Mouse (Mus musculus) forebrain, embryonic 10.5 days (tissue): ENCODE measurements at regions not wholly inside any gene's neighbourhood (a gene's known extent, or its start where the extent isn't known, plus 50 kb on each side); places are given as distances from the start of the nearest gene placed in this dataset.

ENCODE experiments used
- DNase-seq: peaks from one replicate; pipeline ENCODE4 v3.0.0-alpha.2; 2017; ENCODE audit warnings: low spot score; ENCODE audit errors: extremely low spot score
- H3K27ac ChIP-seq: fragments of 300-500 bp; sonication (generic); 2 replicates; pipeline ENCODE4 v1.5.1; 2016; ENCODE audit warnings: mild to moderate bottlenecking
- H3K27me3 ChIP-seq: fragments of 300-500 bp; sonication (generic); 2 replicates; pipeline ENCODE4 v1.6.1; 2016; ENCODE audit warnings: mild to moderate bottlenecking; ENCODE audit not compliant: poor library complexity, severe bottlenecking
- H3K36me3 ChIP-seq: fragments of 300-500 bp; sonication (generic); replicated peaks from 2 replicates; pipeline ENCODE4 v1.6.1; 2016; ENCODE audit warnings: mild to moderate bottlenecking, moderate library complexity
- H3K4me1 ChIP-seq: fragments of 300-500 bp; sonication (generic); 2 replicates; pipeline ENCODE4 v1.6.1; 2016
- H3K4me3 ChIP-seq: fragments of 300-500 bp; sonication (generic); 2 replicates; pipeline ENCODE4 v1.5.1; 2016; ENCODE audit warnings: mild to moderate bottlenecking, moderate library complexity
- H3K9me3 ChIP-seq: fragments of 300-500 bp; sonication (generic); 2 replicates; pipeline ENCODE4 v1.6.1; 2016; ENCODE audit warnings: mild to moderate bottlenecking, moderate library complexity
- WGBS: fragments of 180-500 bp; shearing (Covaris S2); methylation state at CpG from one replicate; pipeline ENCODE4 v1.1.7; 2016; 5-methylcytosine and 5-hydroxymethylcytosine counted together

DNA sequence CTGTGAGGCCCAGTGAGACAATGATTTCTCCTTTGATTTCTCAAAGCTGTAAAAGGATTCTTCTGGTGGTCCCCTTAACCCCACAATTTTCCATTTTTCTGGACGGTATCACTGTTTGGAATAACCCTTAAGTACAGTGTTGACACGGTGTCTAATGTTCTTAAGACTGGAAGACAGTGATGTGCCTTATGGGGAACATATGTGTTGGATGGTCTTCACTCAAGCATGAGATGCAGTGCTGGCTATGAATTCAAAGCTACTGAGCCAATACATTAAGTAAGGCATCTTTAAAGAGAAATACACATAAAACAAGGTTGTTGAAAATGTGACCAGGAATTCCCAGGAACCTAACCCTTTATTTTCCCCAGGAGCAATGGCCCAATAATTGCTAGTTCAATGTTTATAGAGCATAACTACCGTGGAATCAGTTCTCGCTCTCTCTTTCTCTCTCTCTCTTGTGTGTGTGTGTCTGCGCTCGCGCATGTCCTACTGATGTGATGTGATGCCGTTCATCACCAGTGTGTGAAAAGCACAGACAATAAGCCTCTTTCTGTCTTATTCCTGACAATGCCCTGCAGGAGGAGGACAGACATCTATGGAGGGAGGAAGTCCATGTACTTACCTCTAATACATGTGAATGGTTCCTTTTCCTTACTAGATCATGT lies 125.4 kb upstream of the Peli1 start:
- 89% methylated on average over 8 of the region's 8 CpGs for WGBS
- H3K4me1 ChIP-seq = peaks cover 23% of the 10 kb centered on the region
- no peak overlapping the region for H3K4me3 ChIP-seq

DNA sequence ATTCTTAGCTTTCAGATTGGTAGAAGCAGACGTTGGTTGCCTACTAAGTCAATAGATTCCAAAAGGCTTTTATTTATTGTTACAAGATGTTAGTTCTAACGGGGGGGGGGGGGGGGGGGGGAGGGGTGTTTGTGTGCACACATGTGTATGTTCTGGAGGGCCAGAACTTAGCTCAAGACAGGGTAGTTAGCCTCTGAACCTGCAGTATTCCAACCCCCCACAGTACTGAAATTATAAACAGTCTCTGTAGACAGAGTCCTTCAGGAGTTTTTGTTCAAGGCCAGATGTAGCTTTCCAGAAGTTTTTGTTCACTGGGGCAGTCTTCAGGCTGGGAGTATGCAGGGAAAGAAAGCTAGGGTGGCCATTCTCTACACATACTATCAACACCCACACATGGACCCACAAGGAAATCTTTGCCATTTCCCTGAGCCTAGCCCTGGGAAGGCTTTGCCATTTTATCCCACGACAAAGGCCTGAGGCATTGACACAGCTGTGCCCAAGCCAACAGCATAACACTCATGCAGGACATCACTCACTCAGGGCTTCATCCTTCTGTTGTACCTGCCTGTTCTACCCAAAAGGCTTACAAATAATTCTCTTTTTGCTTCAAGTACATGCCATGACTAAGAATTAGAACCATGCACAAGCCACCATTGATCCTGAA lies 123.6 kb upstream of the Peli1 start:
- H3K36me3 ChIP-seq = no peaks in the 10 kb centered on the region
- WGBS = 54% methylated on average over 3 of the region's 3 CpGs
- peaks cover 4% of the 10 kb centered on the region; the same call in 1 of the 2 replicates for H3K9me3 ChIP-seq
- peaks cover 15% of the 10 kb centered on the region for H3K4me1 ChIP-seq
- H3K27ac ChIP-seq = 0 out of 2 replicates have a peak overlapping the region, but pooled peaks have one; percentile 17
- no peak overlapping the region for H3K4me3 ChIP-seq
- H3K27me3 ChIP-seq = no peaks in the 10 kb centered on the region
- DNase-seq = no peak

More for the DNA sequence above, 125.4 kb upstream of the Peli1 start:
- Histone ChIP-seq H3K27me3 (no peaks in the 10 kb centered on the region), H3K27ac (no peak overlapping the region), H3K36me3 (no peaks in the 10 kb centered on the region), H3K9me3 (peaks cover 4% of the 10 kb centered on the region; the same call in 1 of the 2 replicates)
- DNase-seq = peak; percentile 11

DNA sequence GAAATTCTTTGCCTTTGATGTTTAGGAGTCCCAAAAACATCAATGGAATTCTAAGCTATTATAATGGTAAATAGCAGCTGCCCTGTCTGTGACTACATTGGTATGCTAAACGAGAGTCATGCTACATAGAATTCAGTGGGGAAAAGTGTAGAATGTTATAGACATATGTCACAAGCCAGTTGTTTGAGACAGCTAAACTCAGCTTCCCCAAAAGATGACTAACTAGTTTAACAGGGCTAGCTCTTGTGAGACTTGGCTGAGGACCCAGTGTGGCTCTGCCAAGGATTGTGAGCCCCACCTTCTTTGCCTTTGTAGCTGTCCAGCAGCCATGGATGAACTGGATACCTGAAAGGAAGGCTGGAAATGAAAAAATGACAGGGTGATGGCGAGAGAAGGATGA lies 122.8 kb upstream of the Peli1 start:
- Histone ChIP-seq H3K9me3 (peaks cover 4% of the 10 kb centered on the region; the same call in 1 of the 2 replicates), H3K4me1 (peaks cover 15% of the 10 kb centered on the region), H3K4me3 (no peak overlapping the region), H3K27me3 (no peaks in the 10 kb centered on the region), H3K36me3 (no peaks in the 10 kb centered on the region), H3K27ac (0 out of 2 replicates have a peak overlapping the region, but pooled peaks have one; percentile 11)
- no peak for DNase-seq
- 68% methylated on average over 2 of the region's 2 CpGs for whole genome bisulfite sequencing

DNA sequence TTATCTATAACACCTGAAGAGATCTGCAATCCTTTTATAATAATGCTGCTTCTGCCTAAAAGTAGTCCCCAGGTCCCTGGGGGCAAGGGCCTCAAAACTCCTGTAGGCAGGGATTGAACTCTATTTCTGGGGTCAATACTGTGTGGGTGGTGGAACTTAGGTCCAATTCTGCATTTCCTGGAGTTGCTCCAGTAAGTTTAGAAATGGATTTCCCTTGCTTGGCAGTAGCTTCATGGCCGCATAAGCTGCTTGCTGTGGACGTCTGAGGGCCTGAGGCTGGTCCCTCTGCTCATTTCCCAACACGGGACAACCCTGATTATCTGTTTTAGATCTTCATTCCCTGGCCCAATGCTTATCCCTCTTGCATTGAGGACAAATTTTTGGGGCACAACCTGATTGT lies 118.0 kb upstream of the Peli1 start:
- H3K4me1 ChIP-seq = peaks cover 8% of the 10 kb centered on the region; the same call in 1 of the 2 replicates
- DNase-seq = no peak
- whole genome bisulfite sequencing = 84% methylated on average over 3 of the region's 3 CpGs

DNA sequence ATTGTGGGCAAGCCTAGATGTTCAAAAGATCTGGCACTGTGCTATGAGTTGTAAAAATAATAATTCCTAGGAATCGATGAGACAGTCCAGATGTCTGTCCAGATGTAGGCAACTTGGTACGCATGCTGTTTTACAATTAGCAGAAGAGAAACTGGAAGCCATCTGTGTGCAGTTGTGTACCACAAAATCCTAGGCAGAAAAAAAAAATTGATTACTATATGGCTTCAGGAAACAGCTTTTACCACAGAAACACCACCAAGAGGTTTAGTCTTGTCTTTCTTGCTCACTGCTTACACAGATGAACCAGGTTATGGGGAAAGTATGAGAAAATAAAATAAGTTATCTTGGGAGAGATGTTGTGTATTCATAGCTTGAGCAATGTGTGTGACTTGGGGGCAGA lies 109.5 kb upstream of the Peli1 start:
- H3K9me3 ChIP-seq = no peaks in the 10 kb centered on the region
- no peaks in the 10 kb centered on the region for H3K27me3 ChIP-seq
- H3K4me1 ChIP-seq = peaks cover 10% of the 10 kb centered on the region
- H3K4me3 ChIP-seq = no peak overlapping the region
- DNase-seq = no peak
- H3K36me3 ChIP-seq = no peaks in the 10 kb centered on the region
- no peak overlapping the region for H3K27ac ChIP-seq
- whole genome bisulfite sequencing = 93% methylated on average over 2 of the region's 2 CpGs

More for the DNA sequence above, 118.0 kb upstream of the Peli1 start:
- no peaks in the 10 kb centered on the region for H3K36me3 ChIP-seq
- H3K4me3 ChIP-seq = no peak overlapping the region
- no peaks in the 10 kb centered on the region for H3K27me3 ChIP-seq
- H3K27ac ChIP-seq = no peak overlapping the region
- H3K9me3 ChIP-seq = peaks cover 4% of the 10 kb centered on the region; the same call in 1 of the 2 replicates

DNA sequence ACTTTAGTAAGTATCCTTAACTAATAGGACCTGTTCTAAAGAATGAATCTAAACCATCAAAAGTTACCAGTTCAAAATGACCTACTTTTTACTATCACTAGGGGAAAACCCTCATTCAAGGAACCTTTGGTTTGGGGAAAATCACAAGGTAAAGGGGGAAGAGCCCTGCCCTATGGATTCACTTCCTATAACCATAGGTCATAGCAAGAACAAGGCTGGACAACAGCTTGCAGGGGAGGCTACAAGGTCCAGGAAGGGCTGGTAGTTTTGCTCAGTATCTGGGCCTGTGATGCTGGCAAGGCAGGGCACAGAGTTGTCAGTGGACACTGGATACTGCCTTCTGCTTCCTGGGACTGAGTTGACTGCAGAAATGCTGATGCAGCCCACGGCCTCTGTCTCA lies 109.1 kb upstream of the Peli1 start:
- Histone ChIP-seq H3K4me1 (peaks cover 10% of the 10 kb centered on the region), H3K27ac (no peak overlapping the region), H3K4me3 (no peak overlapping the region), H3K36me3 (no peaks in the 10 kb centered on the region), H3K27me3 (no peaks in the 10 kb centered on the region), H3K9me3 (no peaks in the 10 kb centered on the region)
- 85% methylated on average over 1 of the region's 1 CpGs for WGBS
- peak; percentile 4 for DNase-seq

DNA sequence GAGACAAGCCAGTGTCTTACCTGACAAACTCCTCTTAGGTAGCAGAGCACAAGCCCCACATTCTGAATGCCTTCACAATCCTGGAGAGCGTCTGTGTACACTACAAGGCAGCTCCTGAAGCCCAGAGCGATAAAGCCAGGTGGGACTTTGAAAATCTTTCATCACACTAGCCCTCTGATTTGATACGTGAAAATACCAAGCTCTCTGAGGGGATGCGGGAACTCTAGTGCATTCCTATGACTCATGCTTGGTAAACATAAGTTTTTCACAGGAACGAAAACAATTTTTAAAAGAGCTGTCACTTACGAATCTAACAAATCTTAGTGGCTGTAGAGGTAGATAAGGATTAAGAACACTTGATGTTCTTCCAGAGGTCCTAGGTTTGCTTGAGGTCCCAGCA lies 108.6 kb upstream of the Peli1 start:
- Histone ChIP-seq H3K36me3 (no peaks in the 10 kb centered on the region), H3K4me1 (peaks cover 10% of the 10 kb centered on the region), H3K27ac (no peak overlapping the region), H3K4me3 (no peak overlapping the region), H3K9me3 (no peaks in the 10 kb centered on the region), H3K27me3 (no peaks in the 10 kb centered on the region)
- WGBS = 86% methylated on average over 6 of the region's 6 CpGs
- DNase-seq = peak; percentile 5

DNA sequence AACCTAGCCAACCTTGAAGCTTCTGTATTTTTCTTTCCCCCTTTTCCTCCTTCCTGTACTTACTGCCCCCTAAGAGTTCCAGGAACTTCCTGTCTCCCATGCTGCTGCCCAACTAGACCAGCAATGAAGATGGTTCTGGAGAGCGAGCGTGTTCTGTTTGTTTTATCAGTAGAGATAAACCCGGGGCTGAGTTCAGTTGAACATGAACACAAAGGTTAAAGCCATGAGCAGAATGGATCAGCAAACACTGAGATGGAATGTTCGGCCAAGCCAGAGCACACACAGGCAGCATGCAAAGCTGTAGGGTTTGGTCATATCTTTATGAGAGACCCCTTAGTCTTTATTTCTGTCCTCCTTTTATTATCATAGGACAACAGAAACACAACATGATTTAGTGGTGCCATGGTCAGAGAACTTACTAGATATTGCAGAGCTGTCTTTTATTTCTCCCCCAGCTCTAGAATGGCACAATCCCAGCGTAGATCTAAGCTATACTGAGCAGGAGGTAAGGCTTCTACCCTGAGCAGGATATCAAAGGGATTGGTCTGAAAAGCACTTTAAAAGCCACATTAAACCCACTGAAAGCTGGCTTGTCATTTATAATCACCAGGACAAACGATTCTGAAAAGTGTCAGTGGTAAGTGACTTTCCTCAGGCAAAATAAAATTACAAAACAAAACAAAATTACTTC lies 105.9 kb upstream of the Peli1 start:
- Histone ChIP-seq H3K36me3 (no peaks in the 10 kb centered on the region), H3K27ac (no peak overlapping the region), H3K27me3 (no peaks in the 10 kb centered on the region), H3K4me1 (peaks cover 10% of the 10 kb centered on the region), H3K4me3 (no peak overlapping the region), H3K9me3 (no peaks in the 10 kb centered on the region)
- DNase-seq = no peak
- 68% methylated on average over 6 of the region's 6 CpGs for WGBS

DNA sequence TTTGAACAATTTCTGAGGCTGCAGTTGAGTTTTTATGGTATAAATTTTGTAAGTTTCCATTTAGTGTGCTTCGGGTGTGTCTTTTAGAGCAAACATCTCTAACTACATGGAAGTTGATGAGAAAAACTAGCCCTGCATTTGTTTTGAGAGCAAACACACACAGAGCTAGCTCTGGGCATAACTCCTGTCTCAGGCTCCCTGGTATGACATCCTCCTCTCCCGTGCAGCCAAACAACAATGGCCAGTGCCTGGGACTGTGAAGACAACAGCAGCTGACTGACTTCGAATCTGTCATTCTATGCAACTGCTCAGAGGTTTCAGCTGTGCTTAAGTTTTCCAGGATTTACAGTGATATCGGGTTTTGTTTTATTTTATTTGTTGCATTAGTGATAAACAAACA lies 105.3 kb upstream of the Peli1 start:
- Histone ChIP-seq H3K27ac (no peak overlapping the region), H3K27me3 (no peaks in the 10 kb centered on the region), H3K4me3 (no peak overlapping the region), H3K36me3 (no peaks in the 10 kb centered on the region), H3K4me1 (peaks cover 10% of the 10 kb centered on the region), H3K9me3 (no peaks in the 10 kb centered on the region)
- WGBS = 55% methylated on average over 4 of the region's 4 CpGs
- DNase-seq = peak; percentile 10

DNA sequence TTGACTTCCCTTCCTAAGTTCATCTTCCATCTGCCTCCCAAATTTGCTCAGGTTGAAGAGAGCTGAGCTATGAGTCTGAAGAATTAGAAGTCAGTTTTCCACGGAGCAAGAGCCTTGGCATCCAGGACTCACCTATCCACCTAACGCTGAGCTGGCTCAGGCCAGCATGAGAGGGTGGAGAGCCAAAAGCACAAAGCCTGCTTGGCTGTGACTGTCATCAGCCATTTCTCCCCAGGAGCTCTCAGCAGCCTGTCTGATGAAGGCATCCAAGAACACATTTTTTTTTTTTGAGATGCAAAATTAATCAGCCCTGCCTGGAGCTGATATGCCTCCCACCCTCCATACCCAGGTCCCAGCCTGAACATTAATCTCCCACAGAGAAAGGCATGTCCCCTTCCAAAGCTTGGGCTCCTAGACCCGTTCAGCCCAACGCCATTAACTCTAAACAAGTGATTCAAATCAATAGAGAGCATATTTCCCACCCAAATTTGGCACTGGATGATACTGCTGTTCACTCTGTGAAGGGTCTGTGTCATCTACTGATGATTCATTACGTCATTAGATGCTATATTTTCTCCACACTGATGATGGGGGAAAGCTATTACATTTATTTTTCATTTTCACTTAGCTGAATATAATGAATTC lies 103.8 kb upstream of the Peli1 start:
- Histone ChIP-seq H3K4me1 (peaks cover 10% of the 10 kb centered on the region), H3K4me3 (no peak overlapping the region), H3K36me3 (no peaks in the 10 kb centered on the region), H3K27ac (no peak overlapping the region), H3K9me3 (no peaks in the 10 kb centered on the region), H3K27me3 (no peaks in the 10 kb centered on the region)
- WGBS = 74% methylated on average over 5 of the region's 5 CpGs
- peak; percentile 2 for DNase-seq

DNA sequence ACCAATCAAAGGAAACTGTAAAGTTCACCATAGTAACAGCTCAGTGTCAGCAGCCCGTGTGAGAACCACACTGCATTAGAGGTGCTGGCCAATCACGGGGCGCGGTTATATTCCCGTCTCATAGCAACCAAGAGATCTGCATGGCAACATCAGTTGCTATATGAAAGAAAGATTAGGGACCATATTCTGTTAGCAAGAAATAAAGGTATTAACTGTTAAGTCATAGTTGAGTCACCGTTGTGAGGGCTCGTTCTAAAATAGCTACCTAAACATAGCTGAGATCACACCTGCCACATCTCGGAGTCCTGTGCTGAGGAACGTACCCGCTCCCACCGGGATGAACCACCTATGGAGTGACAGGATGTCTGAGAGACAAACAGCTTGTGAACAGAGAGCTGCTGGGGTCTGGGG lies 103.2 kb upstream of the Peli1 start:
- H3K27ac ChIP-seq = no peak overlapping the region
- WGBS = 92% methylated on average over 11 of the region's 11 CpGs

DNA sequence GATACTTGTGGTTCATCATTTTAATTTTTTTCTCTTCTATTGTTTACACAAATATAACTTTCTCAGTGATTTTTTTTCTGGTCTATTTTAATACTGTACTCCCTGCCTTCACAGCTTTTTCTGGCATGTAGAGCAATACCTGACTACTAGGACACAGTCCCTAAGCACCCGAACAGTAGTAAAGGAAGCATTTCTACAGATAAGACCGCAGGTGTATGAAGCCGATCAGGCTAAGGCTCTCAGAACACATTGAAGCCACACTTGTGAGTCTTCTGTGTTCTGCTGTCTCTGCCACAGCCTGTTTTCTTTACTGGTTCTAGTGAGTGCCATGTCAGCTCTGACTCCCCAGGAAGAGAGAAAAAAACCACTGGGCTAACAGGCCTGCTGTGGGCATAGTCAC lies 102.2 kb upstream of the Peli1 start:
- no peak for DNase-seq
- WGBS = 94% methylated on average over 3 of the region's 3 CpGs
- no peaks in the 10 kb centered on the region for H3K9me3 ChIP-seq

More for the DNA sequence above, 103.2 kb upstream of the Peli1 start:
- Histone ChIP-seq H3K36me3 (no peaks in the 10 kb centered on the region), H3K27me3 (no peaks in the 10 kb centered on the region), H3K9me3 (no peaks in the 10 kb centered on the region), H3K4me3 (no peak overlapping the region), H3K4me1 (peaks cover 10% of the 10 kb centered on the region)
- DNase-seq = peak; percentile 12

More for the DNA sequence above, 102.2 kb upstream of the Peli1 start:
- H3K36me3 ChIP-seq = no peaks in the 10 kb centered on the region
- no peak overlapping the region for H3K27ac ChIP-seq
- peaks cover 10% of the 10 kb centered on the region for H3K4me1 ChIP-seq
- H3K27me3 ChIP-seq = no peaks in the 10 kb centered on the region
- no peak overlapping the region for H3K4me3 ChIP-seq
